Mouse (Mus musculus) forebrain, embryonic 16.5 days (tissue): ENCODE data around the gene Pigo. TPM values are rescaled to one million over a fixed set of nuclear protein-coding genes. Genes with fewer than 3 reads are reported as not detected.

Experiments used
- ATAC-seq: fragments of 200-750 bp; cut with Nextera tagmentation; 2 replicates; pipeline ENCODE4 v1.8.0; 2017; ENCODE audit warnings: mild to moderate bottlenecking, moderate library complexity
- H3K27ac ChIP-seq: fragments of 300-500 bp; sonication (generic); 2 replicates; pipeline ENCODE4 v1.5.1; 2014; ENCODE audit warnings: low read length, control low read depth
- H3K27me3 ChIP-seq: fragments of 300-500 bp; sonication (generic); replicated peaks from 2 replicates; pipeline ENCODE4 v1.6.1; 2014; ENCODE audit warnings: low read length; ENCODE audit not compliant: control insufficient read depth, insufficient read depth
- H3K36me3 ChIP-seq: fragments of 300-500 bp; sonication (generic); 2 replicates; pipeline ENCODE4 v1.6.1; 2014; ENCODE audit not compliant: control insufficient read depth, insufficient read depth
- H3K4me1 ChIP-seq: fragments of 300-500 bp; sonication (generic); replicated peaks from 2 replicates; pipeline ENCODE4 v1.6.1; 2014; ENCODE audit warnings: low read length; ENCODE audit not compliant: control insufficient read depth, insufficient read depth
- H3K4me2 ChIP-seq: fragments of 300-500 bp; sonication (generic); 2 replicates; pipeline ENCODE4 v1.6.1; 2014; ENCODE audit warnings: mild to moderate bottlenecking, low read length, control low read depth
- H3K4me3 ChIP-seq: fragments of 300-500 bp; sonication (generic); replicated peaks from 2 replicates; pipeline ENCODE4 v1.5.1; 2014; ENCODE audit warnings: mild to moderate bottlenecking, low read length, control low read depth
- H3K9ac ChIP-seq: fragments of 300-500 bp; sonication (generic); replicated peaks from 2 replicates; pipeline ENCODE4 v1.6.1; 2014; ENCODE audit warnings: low read depth, low read length, control low read depth
- H3K9me3 ChIP-seq: fragments of 300-500 bp; sonication (generic); 2 replicates; pipeline ENCODE4 v1.6.1; 2016; ENCODE audit warnings: low read length; ENCODE audit not compliant: control insufficient read depth
- WGBS: fragments of 180-500 bp; shearing (Covaris S2); extraction: QIAGEN DNeasy Blood & Tissue Kit; methylation state at CpG from one replicate; pipeline ENCODE4 v1.1.7; 2014; 5-methylcytosine and 5-hydroxymethylcytosine counted together
- polyA plus RNA-seq: library from polyadenylated mRNA; unstranded; fragments of >200 nt; fragmentation: Nextera tagmentation; extraction: Ambion mirVana; gene quantifications from 2 replicates; pipeline ENCODE4 v1.2.1, GENCODE M21; 2015

The Pigo gene
- 20.9 and 24.5 TPM in 2 replicates for polyA plus RNA-seq

DNA sequence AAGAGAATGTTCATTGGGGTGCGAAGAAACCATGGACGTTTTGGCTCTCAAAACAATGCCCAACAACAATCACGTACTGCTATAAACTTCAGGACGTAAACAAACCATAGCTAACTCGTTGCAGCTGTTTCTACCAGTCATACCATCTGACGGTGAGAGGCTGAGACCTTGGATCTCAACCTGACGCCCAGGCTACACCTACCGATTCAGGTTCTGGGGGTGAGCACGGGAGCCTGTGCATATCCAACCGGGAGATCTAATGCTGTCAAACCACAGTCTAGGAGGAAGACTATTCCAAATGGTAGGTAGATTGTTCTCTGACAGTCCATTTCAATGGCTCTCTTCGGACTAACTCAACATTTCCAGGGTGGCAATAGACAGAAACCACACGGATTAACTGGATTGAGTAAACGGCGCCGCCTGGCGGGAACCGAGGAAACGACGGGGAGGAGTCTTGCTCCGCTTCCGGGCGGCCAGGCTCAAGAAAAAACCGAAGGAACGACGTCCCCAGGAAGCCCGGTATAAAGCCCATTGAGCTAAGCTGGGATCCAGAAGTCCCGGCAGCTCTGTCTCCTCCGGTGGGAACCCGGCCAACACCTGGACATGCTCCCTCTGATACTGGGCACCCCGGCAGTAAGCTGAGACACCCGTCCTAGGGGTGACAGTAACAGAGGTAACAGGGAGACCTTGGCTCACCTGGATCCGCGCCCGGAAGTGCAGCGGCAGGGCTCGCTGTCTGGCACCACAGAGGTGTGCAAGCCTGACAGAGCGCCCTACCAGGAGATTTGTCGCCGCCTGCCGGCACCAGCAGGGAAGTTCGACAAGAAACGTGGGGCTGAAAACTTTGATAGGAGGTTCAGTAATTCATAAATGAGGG, at the start of gene Pigo:
TSS of gene Pigo (minus strand) at position 736 of the 877 bp plus-strand sequence.
- Histone ChIP-seq H3K27ac (peak within 1 kb of the TSS; percentile 92), H3K4me1 (peaks cover 18% of the 10 kb centered on the region), H3K36me3 (peaks cover 9% of the 10 kb centered on the region), H3K9me3 (no peaks in the 10 kb centered on the region), H3K4me2 (peak within 1 kb of the TSS; percentile 58), H3K27me3 (no peaks in the 10 kb centered on the region), H3K9ac (peak within 1 kb of the TSS; percentile 61), H3K4me3 (peak within 1 kb of the TSS; percentile 66)
- 8% methylated on average over 42 of the region's 42 CpGs for WGBS
- peak; percentile 95 for ATAC-seq

- Histone ChIP-seq H3K36me3 (no peaks in the 10 kb centered on the region), H3K4me2 (no peak overlapping the region), H3K9me3 (no peaks in the 10 kb centered on the region), H3K4me1 (peaks cover 2% of the 10 kb centered on the region), H3K27me3 (no peaks in the 10 kb centered on the region), H3K9ac (no peak overlapping the region), H3K27ac (no peak overlapping the region), H3K4me3 (no peak overlapping the region)
- ATAC-seq = no peak
Observed at GRCm38 (mm10) chr4:43074923-43075322, 49.3 kb upstream of the Pigo start.

DNA sequence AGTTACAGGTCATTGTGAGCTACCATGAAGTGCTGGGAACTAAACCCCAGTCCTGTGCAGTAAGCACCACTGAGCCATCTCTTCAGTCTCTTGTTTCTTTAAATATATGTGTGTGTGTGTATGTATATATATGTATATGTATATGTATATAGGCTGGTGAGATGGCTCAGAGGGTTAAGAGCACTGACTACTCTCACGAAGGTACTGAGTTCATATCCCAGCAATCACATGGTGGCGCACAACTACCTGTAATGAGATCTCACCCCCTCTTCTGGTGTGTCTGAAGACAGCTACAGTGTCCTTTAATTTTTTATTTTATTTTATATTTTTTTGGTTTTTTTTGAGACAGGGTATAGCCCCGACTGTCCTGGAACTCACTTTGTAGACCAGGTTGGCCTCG, 39.9 kb upstream of the Pigo start:
- Histone ChIP-seq H3K4me2 (no peak overlapping the region), H3K27ac (no peak overlapping the region), H3K4me1 (peaks cover 5% of the 10 kb centered on the region), H3K9me3 (no peaks in the 10 kb centered on the region), H3K9ac (no peak overlapping the region), H3K36me3 (no peaks in the 10 kb centered on the region), H3K4me3 (no peak overlapping the region), H3K27me3 (no peaks in the 10 kb centered on the region)
- WGBS = 98% methylated on average over 4 of the region's 4 CpGs
- no peak for ATAC-seq

GRCm38 (mm10) chr4:43060286-43060685, 34.7 kb upstream of the Pigo start:
- WGBS = 32% methylated on average over 3 of the region's 3 CpGs
- no peaks in the 10 kb centered on the region for H3K27me3 ChIP-seq
- H3K9me3 ChIP-seq = no peaks in the 10 kb centered on the region
- no peak overlapping the region for H3K27ac ChIP-seq
- H3K36me3 ChIP-seq = no peaks in the 10 kb centered on the region
- H3K9ac ChIP-seq = no peak overlapping the region
- H3K4me2 ChIP-seq = peak overlapping the region; percentile 65
- no peak for ATAC-seq
- 0 out of 2 replicates have a peak overlapping the region, but pooled peaks have one; percentile 2 for H3K4me3 ChIP-seq
- peaks cover 18% of the 10 kb centered on the region for H3K4me1 ChIP-seq

DNA sequence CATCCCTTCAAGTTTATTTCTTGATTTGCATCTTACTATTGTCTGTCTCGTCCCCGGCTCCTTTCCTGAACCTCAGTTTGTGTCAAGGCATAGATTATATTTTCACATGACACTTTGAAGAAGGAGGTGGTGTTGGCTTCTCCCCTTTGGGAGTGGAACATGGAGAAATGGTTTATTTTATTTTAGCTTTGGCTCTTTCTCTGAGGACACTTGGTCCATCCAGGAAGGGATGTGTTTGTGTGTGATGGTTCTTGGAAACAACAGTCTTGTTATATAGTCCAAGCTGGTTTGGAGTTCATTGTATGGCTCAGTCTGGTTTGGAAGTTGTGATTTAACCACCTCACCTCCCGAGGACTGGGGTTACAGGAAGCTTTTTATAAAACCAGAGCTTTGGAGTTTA, 34.1 kb upstream of the Pigo start:
- Histone ChIP-seq H3K36me3 (no peaks in the 10 kb centered on the region), H3K27ac (no peak overlapping the region), H3K9me3 (no peaks in the 10 kb centered on the region), H3K27me3 (no peaks in the 10 kb centered on the region), H3K9ac (0 out of 2 replicates have a peak overlapping the region, but pooled peaks have one; percentile 10), H3K4me2 (peak overlapping the region; percentile 65), H3K4me1 (peaks cover 18% of the 10 kb centered on the region), H3K4me3 (peak overlapping the region; percentile 74)
- no peak for ATAC-seq
- 22% methylated on average over 3 of the region's 3 CpGs for WGBS

DNA sequence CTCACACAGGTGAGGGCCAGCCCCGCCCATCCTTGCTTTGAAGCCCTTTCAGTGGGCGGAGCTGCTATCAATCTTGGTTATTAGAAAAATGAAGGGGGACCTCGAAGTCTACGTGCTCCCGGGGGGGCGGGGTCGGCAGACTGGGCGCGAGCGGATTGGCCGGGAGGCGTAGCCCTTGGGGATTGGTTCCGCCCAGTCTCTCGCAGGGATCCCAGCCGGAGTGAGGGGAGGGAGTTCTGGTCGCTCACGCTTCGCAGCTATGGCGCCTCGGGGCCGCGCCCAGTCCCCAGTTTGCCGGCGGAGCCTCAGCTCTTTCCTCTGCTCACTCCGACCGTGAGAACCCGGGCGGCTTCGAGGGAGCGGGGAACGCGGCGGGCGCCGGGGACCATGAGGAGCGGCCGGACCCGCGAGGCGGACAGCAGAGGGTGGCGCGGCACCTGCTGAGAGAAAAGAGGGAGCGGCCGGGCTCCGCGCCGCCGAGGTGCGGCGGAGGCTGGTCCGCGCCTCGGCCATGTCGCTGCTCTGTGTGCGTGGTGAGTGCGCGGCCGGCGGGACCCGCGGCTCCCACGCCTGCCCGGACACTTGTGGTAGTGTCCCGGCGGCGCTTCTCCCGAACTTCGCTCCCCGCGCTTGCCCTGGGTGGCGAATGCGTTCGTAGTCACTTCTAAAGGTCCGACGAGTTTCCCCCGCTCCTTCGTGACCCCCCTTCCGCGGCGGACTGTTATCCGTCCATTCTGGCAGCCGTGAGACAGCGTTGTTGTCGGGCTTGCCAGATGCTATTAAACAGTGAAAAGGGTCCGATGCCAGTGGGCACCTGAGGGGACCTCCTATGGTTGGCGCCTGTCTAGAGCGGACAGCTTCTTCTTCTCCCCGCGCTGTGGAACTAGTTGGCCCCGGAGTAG, 33.4 kb upstream of the Pigo start, which contains the start of gene Unc13b:
TSS of gene Unc13b (plus strand) at position 201 of the 902 bp plus-strand sequence.
- H3K4me3 ChIP-seq = peak within 1 kb of the TSS; percentile 74
- ATAC-seq = peak; percentile 99
- peak within 1 kb of the TSS; percentile 82 for H3K9ac ChIP-seq
- peak within 1 kb of the TSS; percentile 65 for H3K4me2 ChIP-seq
- WGBS = under 1% methylated on average over 86 of the region's 90 CpGs
- peak within 1 kb of the TSS; percentile 88 for H3K27ac ChIP-seq
- H3K27me3 ChIP-seq = no peaks in the 10 kb centered on the region
- H3K4me1 ChIP-seq = peaks cover 18% of the 10 kb centered on the region
- H3K9me3 ChIP-seq = no peaks in the 10 kb centered on the region
- H3K36me3 ChIP-seq = no peaks in the 10 kb centered on the region

GRCm38 (mm10) chr4:43058392-43058752, 32.8 kb upstream of the Pigo start:
- peak; percentile 49 for ATAC-seq
- 14% methylated on average over 8 of the region's 8 CpGs for WGBS
- H3K27ac ChIP-seq = peak overlapping the region; percentile 71
- no peaks in the 10 kb centered on the region for H3K36me3 ChIP-seq
- no peaks in the 10 kb centered on the region for H3K27me3 ChIP-seq
- peak overlapping the region; percentile 42 for H3K9ac ChIP-seq
- H3K9me3 ChIP-seq = no peaks in the 10 kb centered on the region
- H3K4me2 ChIP-seq = peak overlapping the region; percentile 65
- peak overlapping the region; percentile 74 for H3K4me3 ChIP-seq
- peaks cover 18% of the 10 kb centered on the region for H3K4me1 ChIP-seq

- no peak overlapping the region for H3K9ac ChIP-seq
- no peak overlapping the region for H3K4me2 ChIP-seq
- no peaks in the 10 kb centered on the region for H3K27me3 ChIP-seq
- ATAC-seq = no peak
- WGBS = 91% methylated on average over 5 of the region's 5 CpGs
- no peaks in the 10 kb centered on the region for H3K9me3 ChIP-seq
- H3K36me3 ChIP-seq = no peaks in the 10 kb centered on the region
- no peak overlapping the region for H3K4me3 ChIP-seq
- no peak overlapping the region for H3K27ac ChIP-seq
- H3K4me1 ChIP-seq = peaks cover 18% of the 10 kb centered on the region
Observed at GRCm38 (mm10) chr4:43057654-43058053, 32.0 kb upstream of the Pigo start.

DNA sequence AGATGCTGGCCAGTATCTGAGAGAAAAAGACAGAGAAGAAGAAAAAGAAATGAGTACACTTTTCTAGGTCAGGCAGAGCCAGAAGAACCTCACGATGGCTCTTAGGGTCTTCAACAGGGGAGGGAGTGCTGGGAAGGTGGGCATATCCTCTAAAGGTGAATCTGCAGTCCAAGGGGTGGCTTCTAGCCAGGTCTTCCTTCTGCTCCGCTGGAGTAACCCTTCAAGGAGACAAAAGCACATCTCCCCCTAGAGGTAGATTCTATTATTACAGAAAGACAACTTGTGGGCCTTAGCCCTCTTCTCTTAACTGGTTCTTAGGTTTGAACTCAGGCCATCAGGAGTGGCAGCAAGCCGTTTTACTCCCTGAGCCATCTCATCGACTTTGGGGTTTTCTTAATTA, 27.0 kb upstream of the Pigo start:
- no peak overlapping the region for H3K4me2 ChIP-seq
- H3K4me1 ChIP-seq = 0 out of 2 replicates have a peak, but pooled peaks cover 3% of the 10 kb centered on the region
- no peak for ATAC-seq
- no peaks in the 10 kb centered on the region for H3K36me3 ChIP-seq
- 16% methylated on average over 4 of the region's 4 CpGs for WGBS
- no peaks in the 10 kb centered on the region for H3K27me3 ChIP-seq
- no peak overlapping the region for H3K4me3 ChIP-seq
- H3K9ac ChIP-seq = no peak overlapping the region
- H3K9me3 ChIP-seq = no peaks in the 10 kb centered on the region
- H3K27ac ChIP-seq = no peak overlapping the region
